Mouse (Mus musculus): ENCODE data around the gene Nfe2l1.
"Not testable (repeated sequence)": the region's sequence is repeated elsewhere in the genome, so short reads cannot be mapped to it uniquely, and the experiment has no call there.

The Nfe2l1 gene

GRCm38 (mm10) chr11:96829813-96830538 lies at the start of gene Nfe2l1:
Gene Nfe2l1 (minus strand): TSS chr11:96829968.
- peak; percentile 99 for DNase-seq (ENCODE audit: low spot score)

- no peak for DNase-seq (ENCODE audit: low spot score)
These were observed 49.6 kb upstream of the Nfe2l1 start for GRCm38 (mm10) chr11:96879359-96879758.

GRCm38 (mm10) chr11:96878715-96879114 lies 48.9 kb upstream of the Nfe2l1 start:
- DNase-seq (ENCODE audit: low spot score) = no peak

- DNase-seq (ENCODE audit: low spot score) = no peak
These were observed 47.3 kb upstream of the Nfe2l1 start for GRCm38 (mm10) chr11:96877071-96877470.

GRCm38 (mm10) chr11:96876300-96877040 lies 46.7 kb upstream of the Nfe2l1 start:
- DNase-seq (ENCODE audit: low spot score) = no peak

GRCm38 (mm10) chr11:96875745-96876144 lies 46.0 kb upstream of the Nfe2l1 start:
- no peak for DNase-seq (ENCODE audit: low spot score)

GRCm38 (mm10) chr11:96875270-96875669 lies 45.5 kb upstream of the Nfe2l1 start:
- no peak for DNase-seq (ENCODE audit: low spot score)

- no peak for DNase-seq (ENCODE audit: low spot score)
These were observed 43.9 kb upstream of the Nfe2l1 start for GRCm38 (mm10) chr11:96873601-96874140.

- DNase-seq (ENCODE audit: low spot score) = no peak
These were observed 42.9 kb upstream of the Nfe2l1 start for GRCm38 (mm10) chr11:96872441-96873379.

GRCm38 (mm10) chr11:96867149-96867548 lies 37.4 kb upstream of the Nfe2l1 start:
- peak; percentile 62 for DNase-seq (ENCODE audit: low spot score)

GRCm38 (mm10) chr11:96863206-96863995 lies 33.6 kb upstream of the Nfe2l1 start:
- DNase-seq (ENCODE audit: low spot score) = no peak

GRCm38 (mm10) chr11:96862534-96862933 lies 32.8 kb upstream of the Nfe2l1 start:
- no peak for DNase-seq (ENCODE audit: low spot score)

- peak; percentile 89 for DNase-seq (ENCODE audit: low spot score)
These were observed 32.1 kb upstream of the Nfe2l1 start for GRCm38 (mm10) chr11:96861878-96862289.

GRCm38 (mm10) chr11:96861446-96861845 lies 31.7 kb upstream of the Nfe2l1 start:
- no peak for DNase-seq (ENCODE audit: low spot score)

GRCm38 (mm10) chr11:96860564-96860963 lies 30.8 kb upstream of the Nfe2l1 start:
- DNase-seq (ENCODE audit: low spot score) = peak; percentile 66

- DNase-seq (ENCODE audit: low spot score) = no peak
These were observed 29.9 kb upstream of the Nfe2l1 start for GRCm38 (mm10) chr11:96859635-96860034.

GRCm38 (mm10) chr11:96857446-96857845 lies 27.7 kb upstream of the Nfe2l1 start:
- DNase-seq (ENCODE audit: low spot score) = no peak

- DNase-seq (ENCODE audit: low spot score) = no peak
These were observed 20.1 kb upstream of the Nfe2l1 start, which contains the start of gene Copz2 for GRCm38 (mm10) chr11:96849681-96850467. Gene Copz2 (plus strand): TSS chr11:96849870.

GRCm38 (mm10) chr11:96849145-96849544 lies 19.4 kb upstream of the Nfe2l1 start:
- DNase-seq (ENCODE audit: low spot score) = not testable (repeated sequence)

GRCm38 (mm10) chr11:96848694-96849093 lies 18.9 kb upstream of the Nfe2l1 start:
- DNase-seq (ENCODE audit: low spot score) = no peak

Data from c-Kit-positive CD71-positive TER-119-positive erythroid progenitor cells, embryonic 14.5 days (primary cell).